Mouse (Mus musculus): Measurements from ENCODE around the gene Ccdc187.

GRCm38 (mm10) chr2:26236681-26237289 lies 57.6 kb downstream of the Ccdc187 start:
- TF ChIP-seq GATA1 (IDR thresholded peaks at IDR 0.05; ENCODE audit: borderline replicate concordance, low read length) (no peak), FLI1 (IDR thresholded peaks at IDR 0.05; ENCODE audit: low read length) (no peak)

Data from megakaryocyte, embryonic 14.5 days (primary cell).